Mouse (Mus musculus) limb, embryonic 15.5 days (tissue): Measurements from ENCODE around the gene Tmem231. TPM values are rescaled to one million over a fixed set of nuclear protein-coding genes. Genes with fewer than 3 reads are reported as not detected.
"Not testable (repeated sequence)": the region's sequence is repeated elsewhere in the genome, so short reads cannot be mapped to it uniquely, and the experiment has no call there.

ENCODE experiments used
- ATAC-seq: fragments of 200-750 bp; cut with Nextera tagmentation; 2 replicates; pipeline ENCODE4 v1.8.0; 2017; ENCODE audit warnings: low read depth, moderate TSS enrichment; ENCODE audit not compliant: insufficient number of reproducible peaks, low FRiP score, low TSS enrichment
- H3K27ac ChIP-seq: fragments of 300-500 bp; sonication (generic); 2 replicates; pipeline ENCODE4 v1.5.1; 2015; ENCODE audit warnings: moderate library complexity, mild to moderate bottlenecking, inconsistent platforms
- H3K27me3 ChIP-seq: fragments of 300-500 bp; sonication (generic); 2 replicates; pipeline ENCODE4 v1.6.1; 2015; ENCODE audit warnings: inconsistent platforms
- H3K36me3 ChIP-seq: fragments of 300-500 bp; sonication (generic); 2 replicates; pipeline ENCODE4 v1.6.1; 2015; ENCODE audit warnings: inconsistent platforms
- H3K4me1 ChIP-seq: fragments of 300-500 bp; sonication (generic); 2 replicates; pipeline ENCODE4 v1.6.1; 2015; ENCODE audit warnings: inconsistent platforms
- H3K4me2 ChIP-seq: fragments of 300-500 bp; sonication (generic); 2 replicates; pipeline ENCODE4 v1.6.1; 2015; ENCODE audit warnings: mild to moderate bottlenecking, inconsistent platforms
- H3K4me3 ChIP-seq: fragments of 300-500 bp; sonication (generic); 2 replicates; pipeline ENCODE4 v1.5.1; 2015; ENCODE audit warnings: mild to moderate bottlenecking, inconsistent platforms
- H3K9ac ChIP-seq: fragments of 300-500 bp; sonication (generic); 2 replicates; pipeline ENCODE4 v1.6.1; 2015; ENCODE audit warnings: inconsistent platforms
- H3K9me3 ChIP-seq: fragments of 300-500 bp; sonication (generic); 2 replicates; pipeline ENCODE4 v1.6.1; 2016; ENCODE audit warnings: inconsistent platforms
- WGBS: fragments of 180-500 bp; shearing (Covaris S2); methylation state at CpG from one replicate; pipeline ENCODE4 v1.1.7; 2015; 5-methylcytosine and 5-hydroxymethylcytosine counted together
- polyA plus RNA-seq: library from polyadenylated mRNA; unstranded; fragments of >200 nt; fragmentation: Nextera tagmentation; extraction: Ambion mirVana; gene quantifications from 2 replicates; pipeline ENCODE4 v1.2.1, GENCODE M21; 2015

Tmem231 gene
- polyA plus RNA-seq, 1 experiment from 2014 or later: 16.3 TPM

DNA sequence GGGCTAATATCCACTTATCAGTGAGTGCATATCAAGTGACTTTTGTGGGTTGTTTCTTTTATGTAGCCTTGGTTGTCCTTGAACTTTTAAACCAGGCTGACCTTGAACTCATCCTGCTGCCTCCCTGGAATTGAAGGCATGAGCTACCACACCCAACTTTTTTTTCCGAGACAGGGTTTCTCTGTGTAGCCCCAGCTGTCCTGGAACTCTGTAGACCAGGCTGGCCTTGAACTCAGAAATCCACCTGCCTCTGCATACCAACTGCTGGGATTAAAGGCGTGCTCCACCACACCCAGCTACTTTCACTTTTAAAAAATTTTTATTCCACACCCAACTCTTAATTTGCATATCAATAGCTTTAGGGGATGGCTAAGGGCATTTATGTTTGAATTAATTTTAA is 9.9 kb upstream of the Tmem231 start:
- Histone ChIP-seq H3K4me2 (no peak overlapping the region), H3K9ac (no peak overlapping the region), H3K4me3 (no peak overlapping the region), H3K36me3 (peaks cover 56% of the 10 kb centered on the region), H3K27me3 (no peaks in the 10 kb centered on the region), H3K27ac (no peak overlapping the region), H3K4me1 (peaks cover 20% of the 10 kb centered on the region), H3K9me3 (no peaks in the 10 kb centered on the region)
- no peak for ATAC-seq
- 78% methylated on average over 2 of the region's 2 CpGs for WGBS

DNA sequence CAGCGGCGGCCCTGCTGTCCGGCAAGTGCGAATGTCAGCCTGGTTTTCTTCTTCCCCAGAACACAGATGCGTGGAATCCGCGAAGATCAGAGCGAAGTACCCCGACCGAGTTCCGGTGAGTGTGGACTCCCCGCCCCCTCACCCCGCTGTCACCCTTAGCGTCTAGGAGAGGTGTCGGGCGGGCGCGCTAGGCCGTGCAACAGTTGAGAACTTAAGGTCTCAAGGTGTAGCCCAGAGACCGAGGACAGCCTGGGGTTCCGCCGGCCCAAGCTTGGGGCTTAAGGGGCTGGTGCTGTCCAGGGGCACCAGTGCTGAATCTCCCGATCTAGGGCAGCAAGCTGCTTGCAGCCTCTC is 7.4 kb upstream of the Tmem231 start:
- Histone ChIP-seq H3K36me3 (peaks cover 34% of the 10 kb centered on the region), H3K9ac (peak overlapping the region; percentile 66), H3K9me3 (no peaks in the 10 kb centered on the region), H3K27me3 (no peaks in the 10 kb centered on the region), H3K27ac (peak overlapping the region; percentile 63), H3K4me2 (peak overlapping the region; percentile 91), H3K4me3 (peak overlapping the region; percentile 83), H3K4me1 (peaks cover 20% of the 10 kb centered on the region)
- WGBS: under 1% methylated on average over 23 of the region's 23 CpGs
- ATAC-seq: no peak

DNA sequence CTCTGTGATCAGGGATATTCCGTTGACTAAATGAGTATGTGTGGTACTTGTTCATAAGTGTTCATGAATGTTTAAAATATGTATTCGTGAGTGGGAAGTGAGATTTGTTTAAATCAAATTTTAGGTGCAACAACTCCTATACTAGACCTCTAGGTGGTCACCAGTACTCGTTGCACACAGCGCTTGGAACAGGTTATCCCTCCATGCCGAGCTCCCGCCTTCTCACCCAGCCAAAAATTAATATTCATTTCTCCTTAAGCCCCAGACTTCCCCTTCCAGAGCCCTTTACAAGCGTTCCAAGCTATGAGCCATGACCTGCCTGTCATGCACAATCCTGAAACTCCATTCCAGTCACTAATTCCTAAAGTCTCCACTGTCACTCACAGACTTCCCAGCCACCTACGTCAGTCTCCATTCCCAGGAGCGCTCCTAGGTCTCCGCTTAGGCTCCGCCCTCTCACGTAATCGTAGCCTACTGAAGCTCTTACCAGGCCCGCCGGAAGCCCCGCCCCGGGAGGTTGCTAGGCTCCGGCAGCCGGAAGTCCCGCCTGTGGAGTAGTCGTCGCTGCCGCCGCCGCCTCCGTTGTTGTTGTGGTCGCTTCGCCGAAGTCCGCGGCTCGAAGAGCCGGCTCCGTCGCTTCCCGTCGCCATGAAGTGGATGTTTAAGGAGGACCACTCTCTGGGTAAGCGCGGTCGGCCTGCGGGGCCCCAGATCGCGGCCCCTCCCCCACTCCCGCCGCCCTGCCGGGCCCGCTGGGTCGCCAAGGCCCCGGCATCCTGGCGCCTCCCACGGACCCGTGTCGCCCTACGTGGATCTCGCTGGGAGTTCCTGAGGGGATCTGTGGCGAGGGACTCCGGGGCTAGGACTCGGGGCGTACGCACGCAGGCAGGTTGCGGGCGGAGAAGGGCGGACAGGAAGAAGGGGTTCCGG is 6.8 kb upstream of the Tmem231 start, which contains the start of gene Gabarapl2:
TSS of gene Gabarapl2 (plus strand) at position 533 of the 930 bp plus-strand sequence.
- Histone ChIP-seq H3K9me3 (no peaks in the 10 kb centered on the region), H3K27me3 (no peaks in the 10 kb centered on the region), H3K9ac (peak within 1 kb of the TSS; percentile 66), H3K36me3 (peaks cover 28% of the 10 kb centered on the region), H3K4me3 (peak within 1 kb of the TSS; percentile 83), H3K4me2 (peak within 1 kb of the TSS; percentile 91), H3K27ac (peak within 1 kb of the TSS; percentile 76), H3K4me1 (peaks cover 20% of the 10 kb centered on the region)
- WGBS: under 1% methylated on average over 64 of the region's 65 CpGs
- ATAC-seq: peak; percentile 94

DNA sequence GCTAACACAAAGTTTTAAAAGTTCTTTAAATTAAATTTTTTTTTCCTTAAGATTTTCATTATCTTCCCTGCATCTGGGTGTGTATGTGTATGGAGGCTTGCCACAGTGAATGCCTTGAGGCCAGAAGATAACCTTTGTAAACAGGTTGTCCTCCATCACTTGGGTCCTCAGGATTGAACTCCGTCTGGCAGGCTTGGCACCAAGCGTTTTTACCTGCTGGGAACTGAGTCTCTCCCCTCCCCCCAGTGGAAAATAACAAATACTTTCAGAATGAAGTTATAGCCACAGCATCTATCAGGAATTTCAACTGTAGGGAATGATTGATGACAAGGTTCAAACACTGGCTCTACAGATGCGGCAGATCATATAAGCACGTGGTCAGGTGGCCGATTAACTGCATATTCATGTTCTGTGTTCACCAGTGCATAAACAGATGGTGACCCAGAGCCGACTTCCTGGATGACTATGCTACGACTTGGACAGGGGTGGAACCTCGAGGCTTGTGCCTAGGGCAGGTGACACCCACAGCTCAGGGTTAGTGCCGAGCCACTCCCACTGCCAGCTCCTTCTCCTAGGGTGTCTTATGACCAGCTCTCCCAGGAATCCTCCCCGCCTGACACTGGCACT is 5.9 kb upstream of the Tmem231 start:
- H3K9ac ChIP-seq: peak overlapping the region; percentile 31; the same call in 1 of the 2 replicates
- WGBS: 8% methylated on average over 10 of the region's 10 CpGs
- 0 out of 2 replicates have a peak, but pooled peaks have one; percentile 38 for ATAC-seq
- peaks cover 20% of the 10 kb centered on the region for H3K4me1 ChIP-seq
- no peaks in the 10 kb centered on the region for H3K27me3 ChIP-seq
- H3K4me2 ChIP-seq: peak overlapping the region; percentile 91
- peak overlapping the region; percentile 83 for H3K4me3 ChIP-seq
- H3K27ac ChIP-seq: peak overlapping the region; percentile 76; the same call in 1 of the 2 replicates
- H3K36me3 ChIP-seq: peaks cover 23% of the 10 kb centered on the region
- H3K9me3 ChIP-seq: no peaks in the 10 kb centered on the region

DNA sequence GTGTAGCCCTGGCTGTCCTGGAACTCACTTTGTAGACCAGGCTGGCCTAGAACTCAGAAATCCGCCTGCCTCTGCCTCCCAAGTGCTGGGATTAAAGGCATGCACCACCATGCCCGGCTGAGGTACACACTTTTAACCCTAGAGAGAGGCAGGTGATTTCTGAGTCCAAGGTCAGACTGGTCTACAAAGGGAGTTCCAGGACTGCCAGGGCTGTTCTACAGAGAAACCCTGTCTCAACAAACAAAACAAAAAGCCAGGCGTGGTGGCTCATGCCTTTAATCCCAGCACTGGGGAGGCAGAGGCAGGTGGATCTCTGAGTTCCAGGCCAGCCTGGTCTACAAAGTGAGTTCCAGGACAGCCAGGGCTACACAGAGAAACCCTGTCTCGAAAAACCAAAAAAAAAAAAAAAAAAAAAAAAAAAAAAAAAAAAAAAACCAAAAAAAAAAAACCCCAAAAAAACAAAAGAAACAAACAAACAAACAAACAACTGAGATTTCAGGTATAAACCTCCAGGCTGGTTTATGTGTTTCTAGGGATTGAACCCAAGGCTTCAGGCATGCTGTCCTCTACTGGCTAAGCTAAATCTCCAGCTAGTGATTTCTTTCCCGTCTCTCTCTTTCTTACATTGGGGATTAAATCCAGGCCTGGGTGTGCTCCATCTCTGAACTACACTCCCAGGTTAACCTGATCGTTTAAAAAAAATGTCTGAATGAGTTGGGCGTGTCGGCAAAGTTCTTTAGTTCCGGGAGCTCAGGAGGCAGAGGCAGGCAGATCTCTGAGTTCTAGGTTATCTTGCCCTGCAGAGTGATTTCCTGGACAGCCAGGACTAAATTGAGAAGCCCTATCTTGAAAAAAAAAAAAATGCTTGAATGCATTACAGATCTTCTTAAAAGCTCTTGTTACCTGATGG is 4.7 kb upstream of the Tmem231 start:
- not testable (repeated sequence) for H3K4me2 ChIP-seq, H3K9me3 ChIP-seq, H3K36me3 ChIP-seq, H3K27me3 ChIP-seq, H3K27ac ChIP-seq, H3K4me3 ChIP-seq, ATAC-seq, H3K9ac ChIP-seq
- WGBS: 85% methylated on average over 9 of the region's 9 CpGs
- peaks cover 21% of the 10 kb centered on the region for H3K4me1 ChIP-seq

DNA sequence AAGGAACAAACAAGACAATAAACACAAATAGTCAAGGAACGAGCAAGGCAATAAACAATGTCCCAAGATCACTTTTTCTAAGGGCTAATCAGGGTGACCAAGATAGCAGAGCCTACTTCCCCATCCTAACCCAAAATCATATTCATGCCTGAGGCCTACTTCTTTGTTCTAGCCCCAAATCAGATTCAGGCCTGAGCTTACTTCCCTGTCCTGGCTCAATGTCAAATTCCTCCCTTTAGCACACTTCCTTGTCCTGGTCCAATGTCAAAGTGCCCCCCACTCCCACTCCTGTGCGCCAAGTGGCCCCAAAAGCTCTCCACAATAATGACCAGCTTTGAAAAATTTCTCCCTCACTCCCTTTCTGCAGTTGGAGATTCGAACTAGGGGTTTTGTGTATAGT is 3.5 kb upstream of the Tmem231 start:
- H3K36me3 ChIP-seq: 0 out of 2 replicates have a peak, but pooled peaks cover 2% of the 10 kb centered on the region
- no peak overlapping the region for H3K27ac ChIP-seq
- ATAC-seq: no peak
- no peak overlapping the region for H3K4me2 ChIP-seq
- H3K4me1 ChIP-seq: peaks cover 32% of the 10 kb centered on the region
- H3K4me3 ChIP-seq: no peak overlapping the region
- no peaks in the 10 kb centered on the region for H3K27me3 ChIP-seq
- 57% methylated on average over 3 of the region's 3 CpGs for WGBS
- H3K9me3 ChIP-seq: no peaks in the 10 kb centered on the region
- H3K9ac ChIP-seq: no peak overlapping the region

DNA sequence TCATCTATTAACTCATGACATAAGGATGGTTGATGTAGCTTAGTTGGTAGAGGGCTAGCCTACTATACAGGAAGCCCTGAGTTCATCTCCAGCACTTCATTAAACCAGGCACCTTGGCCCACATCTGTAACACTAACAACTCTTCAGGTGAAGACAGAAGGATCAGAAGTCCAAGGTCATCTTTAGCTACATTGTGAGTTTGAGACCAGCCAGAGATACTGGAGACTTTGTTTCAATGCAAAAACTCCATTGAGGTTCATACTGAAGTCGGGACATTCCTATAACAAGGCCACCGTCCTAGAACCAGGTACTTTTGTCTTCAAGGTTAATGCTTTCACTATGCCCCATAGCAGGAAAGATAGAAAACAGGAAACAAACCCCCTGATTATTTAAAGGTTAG is 520 bp upstream of the Tmem231 start:
- Histone ChIP-seq H3K9ac (no peak overlapping the region), H3K36me3 (no peaks in the 10 kb centered on the region), H3K4me2 (peak overlapping the region; percentile 97; the same call in 1 of the 2 replicates), H3K9me3 (no peaks in the 10 kb centered on the region), H3K27ac (no peak overlapping the region), H3K27me3 (no peaks in the 10 kb centered on the region), H3K4me3 (no peak overlapping the region), H3K4me1 (peaks cover 14% of the 10 kb centered on the region)
- ATAC-seq: no peak
- WGBS: 87% methylated on average over 2 of the region's 2 CpGs

DNA sequence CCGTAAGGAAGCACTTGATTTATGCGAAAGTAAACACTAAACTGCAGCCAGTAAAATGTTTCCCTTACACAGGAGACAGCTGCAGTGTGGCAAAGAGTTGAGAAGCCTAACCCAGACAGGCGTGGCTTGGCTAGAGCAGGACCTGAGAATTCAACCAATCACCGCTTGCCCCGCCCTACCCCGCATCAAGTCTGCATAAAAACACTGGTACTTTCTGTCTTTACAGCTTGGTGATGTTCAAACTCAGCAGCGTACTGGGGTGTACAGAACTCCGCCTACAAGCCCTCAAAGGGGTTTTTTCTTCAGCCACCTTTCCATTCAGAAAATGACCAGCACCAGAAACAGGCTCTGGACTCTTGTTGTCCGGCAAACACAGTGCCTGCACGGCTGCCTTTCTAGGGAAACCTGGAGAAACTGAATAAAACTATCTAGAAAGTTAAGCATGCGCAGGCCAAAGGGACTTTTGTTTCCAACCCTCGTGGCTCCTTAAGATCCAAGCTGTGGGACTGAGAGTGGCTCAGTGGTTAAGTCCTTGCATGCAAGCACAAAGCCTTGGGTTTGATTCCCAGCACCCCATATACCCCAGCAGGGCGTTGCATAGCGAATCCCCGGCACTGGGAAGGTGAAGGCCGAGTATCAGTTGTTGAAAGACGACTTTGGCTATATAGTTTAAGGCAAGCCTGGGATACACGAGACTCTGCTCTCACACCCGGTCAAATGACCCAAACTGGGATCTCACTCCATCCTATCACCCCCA is 923 bp downstream of the Tmem231 start:
- Histone ChIP-seq H3K4me2 (peak overlapping the region; percentile 97), H3K4me3 (peak overlapping the region; percentile 73), H3K36me3 (no peaks in the 10 kb centered on the region), H3K9me3 (no peaks in the 10 kb centered on the region), H3K9ac (peak overlapping the region; percentile 69), H3K27me3 (no peaks in the 10 kb centered on the region), H3K27ac (peak overlapping the region; percentile 70), H3K4me1 (peaks cover 14% of the 10 kb centered on the region)
- WGBS: 30% methylated on average over 19 of the region's 19 CpGs
- ATAC-seq: 0 out of 2 replicates have a peak, but pooled peaks have one; percentile 50

DNA sequence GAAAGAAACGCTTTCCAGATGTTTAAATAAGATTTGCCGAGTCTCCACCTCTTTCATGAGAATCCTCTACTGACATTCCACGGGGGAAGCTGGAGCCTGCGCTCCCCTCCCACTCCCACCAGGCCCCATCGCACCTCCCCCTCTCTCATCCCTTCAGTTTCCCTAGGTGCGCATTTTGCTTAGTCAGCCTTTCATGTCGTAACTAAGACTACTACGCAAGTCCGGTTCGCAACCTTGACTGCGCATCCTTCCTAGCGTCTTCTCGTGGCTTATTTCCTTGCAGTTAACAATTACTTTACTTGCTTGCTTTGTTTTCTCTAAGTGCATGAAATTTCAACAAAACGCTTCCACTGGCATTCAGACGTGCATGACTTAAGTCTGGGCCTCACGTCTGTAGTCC is 2.0 kb downstream of the Tmem231 start:
- Histone ChIP-seq H3K4me1 (peaks cover 14% of the 10 kb centered on the region), H3K4me3 (no peak overlapping the region), H3K27ac (no peak overlapping the region), H3K9me3 (no peaks in the 10 kb centered on the region), H3K4me2 (no peak overlapping the region), H3K27me3 (no peaks in the 10 kb centered on the region), H3K9ac (no peak overlapping the region), H3K36me3 (no peaks in the 10 kb centered on the region)
- WGBS: 65% methylated on average over 16 of the region's 16 CpGs
- ATAC-seq: no peak

DNA sequence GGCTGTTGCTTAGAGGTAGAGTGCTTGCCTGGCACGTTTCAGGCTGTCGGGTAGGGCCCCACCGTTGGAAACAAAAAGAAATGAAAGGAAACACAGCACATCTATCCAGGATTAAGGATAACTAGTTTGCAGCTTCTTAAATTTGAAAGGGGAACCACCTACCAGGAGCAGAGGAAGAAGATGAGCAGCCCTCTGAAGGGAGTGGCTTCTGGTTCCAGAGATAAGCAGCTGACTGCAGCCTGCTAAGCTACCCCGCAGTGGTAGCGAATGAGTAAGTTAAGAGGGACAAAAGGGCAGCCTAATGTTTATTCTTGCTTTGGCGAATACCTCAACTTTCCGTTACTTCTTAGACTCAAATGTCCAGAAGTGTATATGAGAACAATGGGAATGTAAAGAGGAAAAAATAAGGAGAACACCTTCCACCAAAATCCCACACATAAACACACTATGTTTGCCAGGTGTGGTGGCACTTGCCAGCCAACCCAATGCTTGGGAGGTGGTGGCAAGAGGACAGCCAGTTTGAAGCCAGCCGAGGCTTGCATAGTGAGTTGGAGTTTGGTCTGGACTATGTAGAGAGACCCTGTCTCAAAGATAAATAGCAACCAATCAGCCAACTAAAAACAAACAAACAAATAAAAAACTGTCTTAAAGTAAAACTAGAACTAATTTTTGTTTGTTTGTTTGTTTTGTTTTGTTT is 3.9 kb downstream of the Tmem231 start:
- Histone ChIP-seq H3K27me3 (no peaks in the 10 kb centered on the region), H3K4me1 (peaks cover 14% of the 10 kb centered on the region), H3K36me3 (no peaks in the 10 kb centered on the region), H3K9me3 (no peaks in the 10 kb centered on the region), H3K9ac (no peak overlapping the region), H3K4me3 (no peak overlapping the region), H3K27ac (no peak overlapping the region), H3K4me2 (no peak overlapping the region)
- no peak for ATAC-seq
- whole genome bisulfite sequencing: 76% methylated on average over 8 of the region's 8 CpGs
